Mouse (Mus musculus): ENCODE results near the gene Mgst2. TPM values are rescaled to one million over a fixed set of nuclear protein-coding genes. Genes with fewer than 3 reads are reported as not detected.
A peak's percentile ranks its signal among the peaks of the same experiment; 100 is the strongest.

Mgst2 gene
- polyA plus RNA-seq, 1 experiment: 5.3 TPM

DNA sequence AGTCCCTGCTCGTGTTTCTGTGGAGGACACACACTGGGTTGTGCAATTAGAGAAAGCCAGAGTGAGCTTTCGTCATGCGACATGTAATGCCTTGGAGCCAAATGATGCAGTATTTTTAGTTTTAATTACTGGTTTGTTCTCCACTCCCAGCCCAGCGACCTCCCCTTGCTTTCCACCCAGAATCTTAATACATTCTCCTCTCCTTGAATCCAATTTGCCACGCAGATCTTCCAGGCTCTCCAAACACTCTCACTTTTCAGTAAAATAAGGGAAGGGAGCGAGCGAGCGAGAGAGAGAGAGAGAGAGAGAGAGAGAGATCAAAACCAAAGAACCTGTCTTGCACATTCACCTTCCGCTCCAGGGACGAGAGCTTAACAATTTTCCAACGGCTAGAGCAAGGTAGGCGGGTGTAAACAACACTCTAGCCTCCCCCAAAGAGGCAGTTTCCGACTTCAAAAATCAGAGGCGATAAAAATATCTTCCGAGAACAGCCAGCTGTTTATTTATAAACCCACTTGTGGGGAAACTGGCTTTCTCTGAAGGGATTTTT lies 40.6 kb downstream of the Mgst2 start:
- no peak overlapping the region for H3K4me3 ChIP-seq (ENCODE audit: control insufficient read depth, low read depth, low read length)
- H3K27me3 ChIP-seq (ENCODE audit: control insufficient read depth, insufficient read depth, low read length): no peaks in the 10 kb centered on the region; the same call in 1 of the 2 replicates
- H3K36me3 ChIP-seq (ENCODE audit: control insufficient read depth, insufficient read depth, low read length): no peaks in the 10 kb centered on the region
- no peak for TF ChIP-seq CTCF (IDR thresholded peaks at IDR 0.05; ENCODE audit: control insufficient read depth, insufficient read depth, insufficient replicate concordance, low read depth, low read length)
- TF ChIP-seq POLR2A (IDR thresholded peaks at IDR 0.05; ENCODE audit: control insufficient read depth, low read depth, low read length): no peak
- H3K27ac ChIP-seq (ENCODE audit: control insufficient read depth, insufficient read depth, low read depth, low read length): no peak overlapping the region
- H3K4me1 ChIP-seq (ENCODE audit: control insufficient read depth, insufficient read depth, low read length): peaks cover 8% of the 10 kb centered on the region

DNA sequence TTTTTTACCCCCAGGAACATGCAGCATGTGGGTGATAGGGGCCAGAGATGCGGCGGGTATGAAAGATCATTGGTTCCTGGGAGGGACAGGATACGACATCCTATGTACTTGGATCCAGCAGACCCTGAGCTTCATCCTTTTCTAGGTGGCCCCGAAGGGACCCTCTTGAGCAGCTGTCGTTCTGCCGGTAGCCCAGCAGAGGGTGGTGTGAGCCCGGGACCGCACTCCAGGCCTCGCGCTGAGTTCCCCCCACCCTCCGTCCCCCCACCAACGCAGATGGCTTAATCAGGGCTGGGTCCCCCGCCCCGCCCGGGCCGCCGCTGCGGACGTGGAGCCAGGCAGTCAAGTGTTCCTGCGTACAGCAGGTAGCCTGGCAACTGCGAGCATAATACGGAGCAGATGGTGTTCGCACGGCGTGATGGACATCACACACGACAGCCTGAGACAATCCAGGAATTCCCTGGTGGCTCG lies 41.2 kb downstream of the Mgst2 start:
- Histone ChIP-seq H3K27ac (ENCODE audit: control insufficient read depth, insufficient read depth, low read depth, low read length) (no peak overlapping the region), H3K4me1 (ENCODE audit: control insufficient read depth, insufficient read depth, low read length) (peaks cover 8% of the 10 kb centered on the region), H3K36me3 (ENCODE audit: control insufficient read depth, insufficient read depth, low read length) (no peaks in the 10 kb centered on the region), H3K27me3 (ENCODE audit: control insufficient read depth, insufficient read depth, low read length) (no peaks in the 10 kb centered on the region; the same call in 1 of the 2 replicates), H3K4me3 (ENCODE audit: control insufficient read depth, low read depth, low read length) (peak overlapping the region; percentile 43)
- TF ChIP-seq CTCF (IDR thresholded peaks at IDR 0.05; ENCODE audit: control insufficient read depth, insufficient read depth, insufficient replicate concordance, low read depth, low read length) (peak; percentile 50; the same call in 1 of the 2 replicates), POLR2A (IDR thresholded peaks at IDR 0.05; ENCODE audit: control insufficient read depth, low read depth, low read length) (no peak)

GRCm38 (mm10) chr3:51701950-51702349 lies 41.8 kb downstream of the Mgst2 start:
- Histone ChIP-seq H3K36me3 (ENCODE audit: control insufficient read depth, insufficient read depth, low read length) (no peaks in the 10 kb centered on the region), H3K4me3 (ENCODE audit: control insufficient read depth, low read depth, low read length) (no peak overlapping the region), H3K27me3 (ENCODE audit: control insufficient read depth, insufficient read depth, low read length) (no peaks in the 10 kb centered on the region; the same call in 1 of the 2 replicates), H3K27ac (ENCODE audit: control insufficient read depth, insufficient read depth, low read depth, low read length) (no peak overlapping the region), H3K4me1 (ENCODE audit: control insufficient read depth, insufficient read depth, low read length) (peaks cover 8% of the 10 kb centered on the region)
- no peak for TF ChIP-seq POLR2A (IDR thresholded peaks at IDR 0.05; ENCODE audit: control insufficient read depth, low read depth, low read length)
- TF ChIP-seq CTCF (IDR thresholded peaks at IDR 0.05; ENCODE audit: control insufficient read depth, insufficient read depth, insufficient replicate concordance, low read depth, low read length): no peak

DNA sequence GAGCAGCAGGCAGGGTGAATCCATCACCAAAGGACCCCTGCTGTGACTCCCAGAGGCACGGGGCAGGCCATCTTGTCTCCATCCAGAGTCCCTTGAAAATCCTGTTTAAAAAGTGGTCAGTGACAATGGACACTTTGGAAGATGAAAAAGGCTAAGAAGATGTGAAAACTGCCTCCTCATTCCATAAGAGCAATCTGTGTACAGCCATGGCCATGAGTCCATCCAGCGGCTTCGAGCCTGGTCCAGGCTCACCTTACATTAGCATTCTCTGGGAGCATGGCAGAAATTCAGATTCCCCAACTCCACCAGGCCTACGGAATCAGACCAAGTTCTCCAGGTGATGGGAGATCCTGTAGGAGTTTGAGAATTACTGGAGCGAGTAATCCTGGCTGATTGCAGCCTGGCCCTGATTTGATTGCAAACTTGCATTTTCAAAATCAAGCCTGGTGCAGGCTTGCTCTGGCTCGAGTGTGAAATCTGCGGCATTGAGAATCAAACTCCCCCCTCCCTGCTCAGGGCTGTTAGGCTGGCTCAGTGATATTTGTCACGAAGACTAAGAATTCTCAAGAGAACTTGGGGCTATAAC lies 42.6 kb downstream of the Mgst2 start:
- Histone ChIP-seq H3K27ac (ENCODE audit: control insufficient read depth, insufficient read depth, low read depth, low read length) (no peak overlapping the region), H3K4me3 (ENCODE audit: control insufficient read depth, low read depth, low read length) (no peak overlapping the region), H3K36me3 (ENCODE audit: control insufficient read depth, insufficient read depth, low read length) (no peaks in the 10 kb centered on the region), H3K27me3 (ENCODE audit: control insufficient read depth, insufficient read depth, low read length) (no peaks in the 10 kb centered on the region; the same call in 1 of the 2 replicates), H3K4me1 (ENCODE audit: control insufficient read depth, insufficient read depth, low read length) (peaks cover 8% of the 10 kb centered on the region)
- TF ChIP-seq CTCF (IDR thresholded peaks at IDR 0.05; ENCODE audit: control insufficient read depth, insufficient read depth, insufficient replicate concordance, low read depth, low read length): no peak

DNA sequence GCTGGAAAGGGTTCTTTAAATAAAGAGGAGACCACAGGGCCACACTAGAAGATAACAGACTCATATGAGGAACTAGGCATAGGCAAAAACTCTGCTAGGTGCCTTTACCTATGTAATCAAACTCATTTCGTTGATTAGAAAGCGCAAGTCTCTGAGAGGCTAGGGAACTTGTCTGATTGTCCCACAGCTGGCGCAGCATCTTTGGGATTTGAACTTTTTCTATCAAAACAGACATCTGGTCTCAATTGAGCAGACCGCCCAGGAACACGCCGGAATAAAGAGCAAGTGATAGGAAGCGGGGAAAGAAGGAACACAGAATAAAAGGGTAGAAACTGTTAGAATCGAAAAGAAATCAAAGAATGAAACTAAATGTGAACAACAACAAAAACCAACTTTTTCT lies 43.3 kb downstream of the Mgst2 start:
- Histone ChIP-seq H3K27ac (ENCODE audit: control insufficient read depth, insufficient read depth, low read depth, low read length) (no peak overlapping the region), H3K36me3 (ENCODE audit: control insufficient read depth, insufficient read depth, low read length) (no peaks in the 10 kb centered on the region), H3K27me3 (ENCODE audit: control insufficient read depth, insufficient read depth, low read length) (no peaks in the 10 kb centered on the region; the same call in 1 of the 2 replicates), H3K4me3 (ENCODE audit: control insufficient read depth, low read depth, low read length) (no peak overlapping the region), H3K4me1 (ENCODE audit: control insufficient read depth, insufficient read depth, low read length) (peaks cover 13% of the 10 kb centered on the region)
- TF ChIP-seq POLR2A (IDR thresholded peaks at IDR 0.05; ENCODE audit: control insufficient read depth, low read depth, low read length) (no peak), CTCF (IDR thresholded peaks at IDR 0.05; ENCODE audit: control insufficient read depth, insufficient read depth, insufficient replicate concordance, low read depth, low read length) (no peak)

DNA sequence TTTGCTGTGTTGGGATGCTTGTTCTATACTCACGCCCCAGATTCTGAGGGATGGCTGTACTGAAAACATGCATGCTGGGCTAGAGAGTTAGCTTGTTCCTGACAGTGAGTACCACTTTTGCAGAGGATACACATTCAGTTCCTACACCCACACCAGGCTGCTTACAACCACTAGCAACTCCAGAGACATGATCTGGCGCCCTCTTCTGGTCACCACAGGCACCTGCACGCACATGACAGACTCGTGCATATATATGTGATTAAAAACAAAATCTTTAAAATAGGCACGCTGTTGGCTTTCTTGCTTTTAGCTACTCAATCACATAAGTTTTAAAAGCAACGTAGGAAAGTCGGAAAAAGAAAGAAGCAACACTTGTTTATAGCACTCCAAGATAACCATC lies 45.1 kb downstream of the Mgst2 start:
- no peaks in the 10 kb centered on the region; the same call in 1 of the 2 replicates for H3K27me3 ChIP-seq (ENCODE audit: control insufficient read depth, insufficient read depth, low read length)
- H3K4me3 ChIP-seq (ENCODE audit: control insufficient read depth, low read depth, low read length): no peak overlapping the region
- H3K27ac ChIP-seq (ENCODE audit: control insufficient read depth, insufficient read depth, low read depth, low read length): no peak overlapping the region
- H3K36me3 ChIP-seq (ENCODE audit: control insufficient read depth, insufficient read depth, low read length): no peaks in the 10 kb centered on the region
- TF ChIP-seq POLR2A (IDR thresholded peaks at IDR 0.05; ENCODE audit: control insufficient read depth, low read depth, low read length) (no peak), CTCF (IDR thresholded peaks at IDR 0.05; ENCODE audit: control insufficient read depth, insufficient read depth, insufficient replicate concordance, low read depth, low read length) (peak; percentile 87; the same call in 1 of the 2 replicates)
- H3K4me1 ChIP-seq (ENCODE audit: control insufficient read depth, insufficient read depth, low read length): peaks cover 17% of the 10 kb centered on the region

DNA sequence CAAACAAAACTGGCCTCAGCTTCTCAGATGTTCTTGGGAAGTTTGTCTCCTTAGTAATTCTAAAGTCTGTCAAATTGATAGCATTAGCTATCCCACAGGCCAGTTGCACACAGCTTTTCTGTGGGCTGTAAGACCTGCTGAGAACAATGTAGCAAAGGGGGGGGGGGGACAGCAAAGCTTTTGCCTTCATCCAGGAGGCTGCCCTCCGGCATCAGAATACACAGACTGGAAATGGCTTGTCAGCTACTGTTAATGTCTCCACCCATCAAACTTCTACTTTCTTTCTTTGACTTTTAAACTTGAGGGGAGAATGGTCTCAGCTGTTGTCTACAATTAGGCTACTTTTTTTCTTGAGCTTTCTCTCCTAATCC lies 48.2 kb downstream of the Mgst2 start:
- Histone ChIP-seq H3K4me3 (ENCODE audit: control insufficient read depth, low read depth, low read length) (no peak overlapping the region), H3K4me1 (ENCODE audit: control insufficient read depth, insufficient read depth, low read length) (peaks cover 10% of the 10 kb centered on the region), H3K27ac (ENCODE audit: control insufficient read depth, insufficient read depth, low read depth, low read length) (peak overlapping the region; percentile 32; the same call in 1 of the 2 replicates), H3K27me3 (ENCODE audit: control insufficient read depth, insufficient read depth, low read length) (no peaks in the 10 kb centered on the region), H3K36me3 (ENCODE audit: control insufficient read depth, insufficient read depth, low read length) (no peaks in the 10 kb centered on the region)
- TF ChIP-seq POLR2A (IDR thresholded peaks at IDR 0.05; ENCODE audit: control insufficient read depth, low read depth, low read length): no peak

Measured in testis, adult 2 months (tissue).